Mouse (Mus musculus): ENCODE results near the gene Bricd5. TPM values are rescaled to one million over a fixed set of nuclear protein-coding genes. Genes with fewer than 3 reads are reported as not detected.

Bricd5 gene
- polyA plus RNA-seq, 1 experiment from 2014 or later: not detected

GRCm38 (mm10) chr17:24490399-24490798, 16.7 kb downstream of the Bricd5 start:
- Histone ChIP-seq H3K4me3 (no peak overlapping the region), H3K27me3 (replicated peaks) (peaks cover 74% of the 10 kb centered on the region), H3K27ac (no peak overlapping the region), H3K4me1 (peaks cover 14% of the 10 kb centered on the region), H3K36me3 (no peaks in the 10 kb centered on the region), H3K9ac (no peak overlapping the region), H3K4me2 (no peak overlapping the region), H3K9me3 (replicated peaks) (no peaks in the 10 kb centered on the region)
- ATAC-seq: no peak
- 69% methylated on average over 4 of the region's 4 CpGs for WGBS (ENCODE audit: insufficient replicate concordance)

- no peak overlapping the region for H3K4me2 ChIP-seq
- no peaks in the 10 kb centered on the region for H3K9me3 ChIP-seq (replicated peaks)
- ATAC-seq: no peak
- H3K4me3 ChIP-seq: no peak overlapping the region
- H3K36me3 ChIP-seq: no peaks in the 10 kb centered on the region
- H3K27me3 ChIP-seq (replicated peaks): peaks cover 40% of the 10 kb centered on the region
- H3K9ac ChIP-seq: no peak overlapping the region
- no peaks in the 10 kb centered on the region for H3K4me1 ChIP-seq
- H3K27ac ChIP-seq: no peak overlapping the region
- 42% methylated on average over 2 of the region's 2 CpGs for WGBS (ENCODE audit: insufficient replicate concordance)
Measured at GRCm38 (mm10) chr17:24494627-24495335, 21.1 kb downstream of the Bricd5 start.

- Histone ChIP-seq H3K27me3 (replicated peaks) (peaks cover 33% of the 10 kb centered on the region), H3K36me3 (no peaks in the 10 kb centered on the region), H3K4me3 (no peak overlapping the region), H3K4me2 (no peak overlapping the region), H3K27ac (no peak overlapping the region), H3K4me1 (no peaks in the 10 kb centered on the region), H3K9ac (no peak overlapping the region), H3K9me3 (replicated peaks) (no peaks in the 10 kb centered on the region)
- no peak for ATAC-seq
- 68% methylated on average over 3 of the region's 3 CpGs for WGBS (ENCODE audit: insufficient replicate concordance)
Measured at GRCm38 (mm10) chr17:24495443-24495842, 21.8 kb downstream of the Bricd5 start.

GRCm38 (mm10) chr17:24496026-24496425, 22.3 kb downstream of the Bricd5 start:
- Histone ChIP-seq H3K4me3 (no peak overlapping the region), H3K4me1 (no peaks in the 10 kb centered on the region), H3K9me3 (replicated peaks) (no peaks in the 10 kb centered on the region), H3K4me2 (no peak overlapping the region), H3K9ac (no peak overlapping the region), H3K27me3 (replicated peaks) (peaks cover 28% of the 10 kb centered on the region), H3K27ac (no peak overlapping the region), H3K36me3 (no peaks in the 10 kb centered on the region)
- 64% methylated on average over 1 of the region's 1 CpGs for WGBS (ENCODE audit: insufficient replicate concordance)
- ATAC-seq: no peak

- peaks cover 8% of the 10 kb centered on the region for H3K4me1 ChIP-seq
- no peak overlapping the region for H3K9ac ChIP-seq
- no peak overlapping the region for H3K27ac ChIP-seq
- H3K9me3 ChIP-seq (replicated peaks): no peaks in the 10 kb centered on the region
- no peak overlapping the region for H3K4me2 ChIP-seq
- H3K4me3 ChIP-seq: no peak overlapping the region
- H3K36me3 ChIP-seq: 0 out of 2 replicates have a peak, but pooled peaks cover 1% of the 10 kb centered on the region
- no peak for ATAC-seq
- WGBS (ENCODE audit: insufficient replicate concordance): 35% methylated on average over 11 of the region's 11 CpGs
- H3K27me3 ChIP-seq (replicated peaks): peaks cover 22% of the 10 kb centered on the region; the same call in 1 of the 2 replicates
Measured at GRCm38 (mm10) chr17:24502208-24502607, 28.5 kb downstream of the Bricd5 start.

GRCm38 (mm10) chr17:24504085-24504484, 30.4 kb downstream of the Bricd5 start:
- H3K4me1 ChIP-seq: peaks cover 15% of the 10 kb centered on the region
- H3K4me2 ChIP-seq: no peak overlapping the region
- peaks cover 20% of the 10 kb centered on the region; the same call in 1 of the 2 replicates for H3K27me3 ChIP-seq (replicated peaks)
- 88% methylated on average over 10 of the region's 10 CpGs for WGBS (ENCODE audit: insufficient replicate concordance)
- no peak overlapping the region for H3K4me3 ChIP-seq
- no peak overlapping the region for H3K27ac ChIP-seq
- no peaks in the 10 kb centered on the region for H3K9me3 ChIP-seq (replicated peaks)
- ATAC-seq: no peak
- peaks cover 20% of the 10 kb centered on the region for H3K36me3 ChIP-seq
- no peak overlapping the region for H3K9ac ChIP-seq

GRCm38 (mm10) chr17:24505286-24505955, 31.7 kb downstream of the Bricd5 start:
- Histone ChIP-seq H3K9me3 (replicated peaks) (no peaks in the 10 kb centered on the region), H3K27ac (no peak overlapping the region), H3K36me3 (peaks cover 33% of the 10 kb centered on the region), H3K4me3 (no peak overlapping the region), H3K9ac (no peak overlapping the region), H3K4me2 (no peak overlapping the region), H3K27me3 (replicated peaks) (peaks cover 20% of the 10 kb centered on the region; the same call in 1 of the 2 replicates), H3K4me1 (peaks cover 15% of the 10 kb centered on the region)
- ATAC-seq: no peak
- WGBS (ENCODE audit: insufficient replicate concordance): 84% methylated on average over 30 of the region's 30 CpGs

GRCm38 (mm10) chr17:24506332-24507070, 32.8 kb downstream of the Bricd5 start:
- peaks cover 18% of the 10 kb centered on the region; the same call in 1 of the 2 replicates for H3K27me3 ChIP-seq (replicated peaks)
- ATAC-seq: peak; percentile 20; the same call in 1 of the 2 replicates

GRCm38 (mm10) chr17:24507129-24507664, 33.5 kb downstream of the Bricd5 start:
- 55% methylated on average over 19 of the region's 19 CpGs for WGBS (ENCODE audit: insufficient replicate concordance)
- Histone ChIP-seq H3K4me3 (no peak overlapping the region), H3K27me3 (replicated peaks) (peaks cover 18% of the 10 kb centered on the region; the same call in 1 of the 2 replicates), H3K4me2 (peak overlapping the region; percentile 45), H3K9ac (no peak overlapping the region), H3K36me3 (peaks cover 51% of the 10 kb centered on the region), H3K9me3 (replicated peaks) (no peaks in the 10 kb centered on the region), H3K27ac (no peak overlapping the region), H3K4me1 (peaks cover 15% of the 10 kb centered on the region)
- ATAC-seq: peak; percentile 17; the same call in 1 of the 2 replicates

More at GRCm38 (mm10) chr17:24506332-24507070, 32.8 kb downstream of the Bricd5 start:
- Histone ChIP-seq H3K9me3 (replicated peaks) (no peaks in the 10 kb centered on the region), H3K9ac (no peak overlapping the region), H3K27ac (no peak overlapping the region), H3K4me2 (peak overlapping the region; percentile 45), H3K4me1 (peaks cover 15% of the 10 kb centered on the region), H3K4me3 (peak overlapping the region; percentile 6; the same call in 1 of the 2 replicates), H3K36me3 (peaks cover 44% of the 10 kb centered on the region)
- WGBS (ENCODE audit: insufficient replicate concordance): 42% methylated on average over 36 of the region's 36 CpGs

- Histone ChIP-seq H3K36me3 (peaks cover 57% of the 10 kb centered on the region), H3K9me3 (replicated peaks) (no peaks in the 10 kb centered on the region), H3K4me3 (no peak overlapping the region), H3K4me1 (peaks cover 15% of the 10 kb centered on the region), H3K9ac (no peak overlapping the region), H3K4me2 (no peak overlapping the region), H3K27me3 (replicated peaks) (peaks cover 18% of the 10 kb centered on the region; the same call in 1 of the 2 replicates), H3K27ac (no peak overlapping the region)
- 77% methylated on average over 12 of the region's 12 CpGs for WGBS (ENCODE audit: insufficient replicate concordance)
- no peak for ATAC-seq
Measured at GRCm38 (mm10) chr17:24507806-24508460, 34.2 kb downstream of the Bricd5 start.

- Histone ChIP-seq H3K27ac (no peak overlapping the region), H3K9me3 (replicated peaks) (no peaks in the 10 kb centered on the region), H3K4me1 (peaks cover 8% of the 10 kb centered on the region; the same call in 1 of the 2 replicates), H3K36me3 (peaks cover 99% of the 10 kb centered on the region), H3K4me3 (no peak overlapping the region), H3K4me2 (no peak overlapping the region), H3K27me3 (replicated peaks) (no peaks in the 10 kb centered on the region), H3K9ac (no peak overlapping the region)
- WGBS (ENCODE audit: insufficient replicate concordance): 57% methylated on average over 5 of the region's 5 CpGs
- ATAC-seq: 0 out of 2 replicates have a peak, but pooled peaks have one; percentile 17
Measured at GRCm38 (mm10) chr17:24513609-24514008, 39.9 kb downstream of the Bricd5 start.
